8 mouse cellular contexts compared by ENCODE assay signal in genomic region chr3:84355930-84356689, GRCm38 (mm10). TPM values are rescaled to one million over a fixed set of nuclear protein-coding genes. Genes with fewer than 3 reads are reported as not detected.
DNase-seq lines count a peak whose midpoint lies in the region; ATAC-seq lines count a peak whose summit lies in the region.

No protein-coding gene starts in this region.

- no peak overlapping the region for H3K4me2 ChIP-seq in hindbrain, embryonic 13.5 days
- no peak overlapping the region for H3K4me2 ChIP-seq in hindbrain, embryonic 12.5 days (replicated peaks)
- no peak overlapping the region for H3K4me2 ChIP-seq in embryonic facial prominence, embryonic 14.5 days (ENCODE audit: low read depth, low read length)

- 48% methylated on average over 12 of the region's 12 CpGs for WGBS in hindbrain, embryonic 13.5 days
- 52% methylated on average over 12 of the region's 12 CpGs for WGBS in hindbrain, embryonic 12.5 days
- WGBS in embryonic facial prominence, embryonic 14.5 days: 41% methylated on average over 12 of the region's 12 CpGs

- no peak overlapping the region for H3K4me3 ChIP-seq in hindbrain, embryonic 13.5 days
- H3K4me3 ChIP-seq in hindbrain, embryonic 12.5 days: no peak overlapping the region
- H3K4me3 ChIP-seq in embryonic facial prominence, embryonic 14.5 days (ENCODE audit: low read depth, low read length): no peak overlapping the region
- H3K4me3 ChIP-seq in megakaryocyte, embryonic 14.5 days (replicated peaks): peak overlapping the region; percentile 1

- no peak overlapping the region for H3K9ac ChIP-seq in hindbrain, embryonic 13.5 days
- H3K9ac ChIP-seq in hindbrain, embryonic 12.5 days: no peak overlapping the region
- H3K9ac ChIP-seq in embryonic facial prominence, embryonic 14.5 days (ENCODE audit: low read depth, low read length): no peak overlapping the region

- no peaks in the 10 kb centered on the region for H3K4me1 ChIP-seq in hindbrain, embryonic 13.5 days (replicated peaks)
- H3K4me1 ChIP-seq in hindbrain, embryonic 12.5 days: 0 out of 2 replicates have a peak, but pooled peaks cover 5% of the 10 kb centered on the region
- H3K4me1 ChIP-seq in embryonic facial prominence, embryonic 14.5 days (ENCODE audit: control insufficient read depth, insufficient read depth, low read length): no peaks in the 10 kb centered on the region
- peaks cover 29% of the 10 kb centered on the region for H3K4me1 ChIP-seq in megakaryocyte, embryonic 14.5 days

- no peaks in the 10 kb centered on the region for H3K9me3 ChIP-seq in hindbrain, embryonic 13.5 days
- no peaks in the 10 kb centered on the region for H3K9me3 ChIP-seq in hindbrain, embryonic 12.5 days (replicated peaks)
- no peaks in the 10 kb centered on the region for H3K9me3 ChIP-seq in embryonic facial prominence, embryonic 14.5 days (ENCODE audit: control insufficient read depth, low read length)
- H3K9me3 ChIP-seq in megakaryocyte, embryonic 14.5 days: no peaks in the 10 kb centered on the region

- ATAC-seq in hindbrain, embryonic 13.5 days (ENCODE audit: low FRiP score): 0 out of 2 replicates have a peak, but pooled peaks have one; percentile 24
- ATAC-seq in hindbrain, embryonic 12.5 days (ENCODE audit: low FRiP score): no peak; the same call in 1 of the 2 replicates
- ATAC-seq in embryonic facial prominence, embryonic 14.5 days (ENCODE audit: low read depth): peak; percentile 79

- no peaks in the 10 kb centered on the region for H3K36me3 ChIP-seq in hindbrain, embryonic 13.5 days
- H3K36me3 ChIP-seq in hindbrain, embryonic 12.5 days: no peaks in the 10 kb centered on the region
- H3K36me3 ChIP-seq in embryonic facial prominence, embryonic 14.5 days (ENCODE audit: control insufficient read depth, insufficient read depth, low read length): no peaks in the 10 kb centered on the region
- H3K36me3 ChIP-seq in megakaryocyte, embryonic 14.5 days (replicated peaks; ENCODE audit: low read length): no peaks in the 10 kb centered on the region

- H3K27ac ChIP-seq in hindbrain, embryonic 13.5 days: no peak overlapping the region
- no peak overlapping the region for H3K27ac ChIP-seq in hindbrain, embryonic 12.5 days
- H3K27ac ChIP-seq in embryonic facial prominence, embryonic 14.5 days (replicated peaks; ENCODE audit: low read depth, low read length): no peak overlapping the region

- H3K27me3 ChIP-seq in hindbrain, embryonic 13.5 days: no peaks in the 10 kb centered on the region
- no peaks in the 10 kb centered on the region for H3K27me3 ChIP-seq in hindbrain, embryonic 12.5 days
- H3K27me3 ChIP-seq in embryonic facial prominence, embryonic 14.5 days (replicated peaks; ENCODE audit: control insufficient read depth, insufficient read depth, low read length): no peaks in the 10 kb centered on the region
- H3K27me3 ChIP-seq in megakaryocyte, embryonic 14.5 days (replicated peaks): peaks cover 26% of the 10 kb centered on the region

- peak; percentile 93 for DNase-seq in NIH3T3 (ENCODE audit: low read depth)
- peak; percentile 82 for DNase-seq in embryonic facial prominence, embryonic 14.5 days (ENCODE audit: low spot score)
- peak; percentile 75 to 85 for DNase-seq in heart, postnatal 14 days
- DNase-seq in layer of hippocampus, postnatal 10 days (ENCODE audit: low spot score in 2 of 2): peak; percentile 30 to 58
- DNase-seq in cerebellum, adult 11-12 months: no peak

- intact Hi-C loops in heart, postnatal 14 days (cut with DNase I): loop anchor here (5.0 kb wide), 1 partner anchor 91 kb away; no protein-coding TSS in a partner anchor

RNA-seq across cellular contexts. Expression of gene Trim2, which starts 49.4 kb away (rescaled TPM):
- polyA plus RNA-seq in hindbrain, embryonic 13.5 days (2015; fragmentation: Nextera tagmentation; extraction: Ambion mirVana): 131 and 137 TPM in 2 replicates
- polyA plus RNA-seq in hindbrain, embryonic 12.5 days (2016; fragmentation: Nextera tagmentation; extraction: Ambion mirVana): 121 and 125 TPM in 2 replicates
- polyA plus RNA-seq in embryonic facial prominence, embryonic 14.5 days (2014; fragmentation: Nextera tagmentation; extraction: Ambion mirVana): 24.9 and 26.7 TPM in 2 replicates
- total RNA-seq in heart, postnatal 14 days (2021): 1 to 10 TPM; 6.9 to 8.5 TPM
- total RNA-seq in layer of hippocampus, postnatal 10 days (2021): 100 to 1,000 TPM; 267 to 271 TPM
- not detected in 2 replicates for polyA plus RNA-seq in megakaryocyte, embryonic 14.5 days (2012; ENCODE audit: insufficient read depth, low replicate concordance)

Comparison
In these comparisons a context has a peak if more than half of its experiments do, and no peak if none do; other contexts are left out.
1. RNA of gene Trim2, which starts 49.4 kb away (polyA plus RNA-seq): 131 to 137 TPM in hindbrain, embryonic 13.5 days, 121 to 125 TPM in hindbrain, embryonic 12.5 days and 24.9 to 26.7 TPM in embryonic facial prominence, embryonic 14.5 days; not detected in megakaryocyte, embryonic 14.5 days; every median in the first group is over 10 times any median in the second.